Mouse (Mus musculus) testis, postnatal 14 days (tissue): ENCODE measurements around the gene Exoc6.
A peak's percentile ranks its signal among the peaks of the same experiment; 100 is the strongest.
"Not testable (repeated sequence)": the region's sequence is repeated elsewhere in the genome, so short reads cannot be mapped to it uniquely, and the experiment has no call there.

Source experiments
- DNase-seq: peaks from one replicate; pipeline ENCODE4 v3.0.0; 2021; ENCODE audit warnings: low spot score

Exoc6 gene

DNA sequence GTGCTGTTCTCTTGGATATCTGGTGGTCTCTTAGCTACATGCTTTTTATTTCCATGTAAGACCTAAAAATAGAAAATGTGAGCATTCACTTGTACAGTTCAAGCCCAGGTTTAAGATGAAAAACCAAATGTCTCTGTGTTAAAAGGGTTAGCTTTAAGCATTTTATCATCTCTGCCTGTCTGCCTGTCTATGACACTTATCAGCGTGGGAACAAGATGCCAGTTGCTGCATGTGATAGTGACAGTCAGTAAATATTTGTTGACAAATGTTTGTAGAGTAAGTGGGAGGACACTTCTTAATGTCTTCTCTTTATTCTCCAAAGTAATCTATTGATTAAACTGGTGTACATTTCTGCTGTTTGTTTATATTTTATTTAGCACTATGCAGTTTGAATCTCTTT, 12.5 kb upstream of the Exoc6 start:
- DNase-seq = no peak

DNA sequence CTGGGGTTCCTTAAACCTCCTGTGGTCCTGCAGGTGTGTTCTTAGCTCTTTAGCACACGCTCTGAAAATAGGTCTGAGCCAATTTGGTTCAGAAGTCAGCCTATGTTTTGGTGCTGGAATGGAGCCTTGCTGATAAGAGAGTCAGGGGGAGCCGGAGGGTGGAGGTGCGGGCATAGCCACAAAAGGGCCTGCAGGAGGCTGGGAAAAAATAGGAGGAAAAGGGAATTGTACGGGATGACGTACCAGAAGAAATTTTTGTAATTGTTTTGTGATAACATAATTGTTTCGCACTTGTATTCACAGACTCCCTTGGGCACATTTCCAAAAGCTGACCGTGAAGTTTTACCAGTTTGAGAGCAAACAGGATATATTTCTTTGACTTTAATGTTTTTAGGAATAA, 10.0 kb upstream of the Exoc6 start:
- peak; percentile 56 for DNase-seq

DNA sequence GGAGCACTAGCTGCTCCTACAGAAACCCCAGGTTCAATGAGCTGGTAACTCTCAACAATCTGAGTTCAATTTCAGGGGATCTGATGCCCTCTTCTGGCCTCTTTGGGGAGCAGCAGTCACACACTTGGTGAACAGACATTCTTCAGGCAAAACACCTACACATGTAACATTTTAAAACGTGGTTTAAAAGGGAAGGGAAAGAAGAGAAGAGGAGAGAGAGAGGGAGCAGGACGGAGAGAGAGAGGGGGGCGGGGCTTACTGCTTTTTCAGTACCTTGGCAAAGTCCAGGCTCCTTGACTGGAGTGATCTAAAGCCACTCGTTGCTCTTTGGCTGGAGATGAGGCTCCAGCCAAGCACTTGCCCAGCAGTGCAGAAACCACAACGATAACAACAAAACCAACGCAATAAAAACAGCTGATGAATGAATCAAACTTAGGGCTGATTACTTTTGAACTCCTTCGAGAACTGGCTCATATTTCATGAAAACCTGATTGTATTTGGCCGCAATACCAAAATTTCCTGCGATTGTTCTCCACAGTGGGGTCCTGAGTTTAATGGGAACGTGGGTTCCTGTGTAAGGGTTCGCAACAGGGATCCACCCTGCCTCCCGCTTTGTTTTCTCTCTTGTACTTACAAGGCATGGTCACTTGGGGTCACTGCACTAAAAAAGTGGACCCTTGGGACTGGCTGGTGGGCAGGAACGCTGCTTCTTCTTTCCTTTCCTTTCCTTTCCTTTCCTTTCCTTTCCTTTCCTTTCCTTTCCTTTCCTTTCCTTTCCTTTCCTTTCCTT, 6.5 kb upstream of the Exoc6 start:
- DNase-seq = no peak

GRCm38 (mm10) chr19:37544476-37544875, 5.7 kb upstream of the Exoc6 start:
- DNase-seq = no peak

GRCm38 (mm10) chr19:37545231-37545630, 5.0 kb upstream of the Exoc6 start:
- no peak for DNase-seq

GRCm38 (mm10) chr19:37545725-37546124, 4.5 kb upstream of the Exoc6 start:
- no peak for DNase-seq

DNA sequence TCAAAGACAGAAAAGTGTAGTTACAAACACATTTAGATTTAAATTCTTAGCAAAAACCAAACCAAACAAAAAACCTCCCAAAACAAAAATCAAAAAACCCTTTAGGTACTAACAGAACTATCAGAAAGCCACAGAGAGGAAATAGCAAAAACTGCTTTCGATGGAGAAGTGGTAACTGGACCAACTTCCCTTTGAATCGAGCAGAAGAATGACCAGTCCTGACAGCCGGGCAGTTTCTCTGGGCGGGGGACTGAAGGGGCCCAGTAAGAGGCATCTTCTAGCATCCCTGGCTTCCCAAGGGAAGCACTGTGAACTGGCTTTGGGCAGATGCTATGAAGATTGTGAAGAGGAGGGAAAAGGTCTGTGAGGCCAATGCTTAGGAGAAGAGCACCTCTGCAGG, 3.4 kb upstream of the Exoc6 start:
- DNase-seq = no peak

GRCm38 (mm10) chr19:37551040-37551566, 885 bp downstream of the Exoc6 start:
- DNase-seq = no peak

- no peak for DNase-seq
These were observed 3.4 kb downstream of the Exoc6 start for GRCm38 (mm10) chr19:37553376-37554265.

DNA sequence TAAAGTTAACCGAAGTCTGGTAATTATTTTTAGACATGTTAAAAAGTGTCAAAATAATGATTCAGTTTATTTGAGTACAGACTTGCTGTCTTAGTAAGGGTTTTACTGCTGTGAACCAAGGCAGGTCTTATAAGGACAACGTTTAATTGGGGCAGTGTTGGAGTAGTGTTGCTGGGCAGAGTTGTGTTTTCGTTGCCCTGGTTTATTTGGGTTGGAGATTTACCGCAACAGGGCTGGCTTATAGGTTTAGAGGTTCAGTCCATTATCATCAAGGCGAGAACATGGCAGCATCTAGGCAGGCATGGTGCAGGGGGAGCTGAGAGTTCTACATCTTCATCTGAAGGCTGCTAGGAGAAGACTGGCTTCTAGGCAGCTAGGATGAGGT, 4.0 kb downstream of the Exoc6 start:
- not testable (repeated sequence) for DNase-seq

DNA sequence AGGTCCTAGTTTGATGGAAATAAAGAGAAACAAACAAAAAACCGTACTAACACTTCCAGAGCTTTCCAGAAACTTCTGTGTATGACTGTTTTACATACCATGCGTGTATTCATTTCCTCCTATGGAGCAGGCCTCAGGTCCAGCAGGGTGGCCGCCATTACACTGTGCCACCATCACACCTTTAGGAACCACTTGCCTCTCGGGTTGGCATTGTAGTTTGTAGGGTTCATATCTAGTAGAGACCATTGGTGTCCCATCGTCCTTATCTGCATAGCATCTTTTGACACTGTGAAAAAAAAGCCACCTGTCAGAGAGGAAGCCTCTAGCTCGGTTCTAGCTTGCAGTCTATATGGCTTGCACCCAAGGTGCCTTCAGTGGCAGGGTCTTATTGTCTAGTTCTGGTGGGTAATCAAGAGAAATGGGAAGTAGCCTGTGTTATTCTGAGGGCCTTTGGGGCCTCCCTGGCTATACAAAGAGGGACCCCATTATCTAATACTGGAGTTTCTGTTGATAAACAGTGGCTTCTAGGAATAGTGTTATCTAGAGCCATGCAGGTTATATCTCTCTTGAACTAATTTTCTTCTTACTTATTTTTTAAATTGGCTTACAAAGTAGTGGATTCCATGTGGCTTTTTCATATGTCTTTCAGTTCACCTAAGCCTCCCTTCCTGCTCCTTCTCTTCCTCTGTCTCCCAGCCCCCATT, 5.8 kb downstream of the Exoc6 start:
- no peak for DNase-seq

GRCm38 (mm10) chr19:37557898-37558297, 7.7 kb downstream of the Exoc6 start:
- DNase-seq = no peak

- no peak for DNase-seq
These were observed 9.3 kb downstream of the Exoc6 start for GRCm38 (mm10) chr19:37559286-37560079.

- no peak for DNase-seq
These were observed 9.8 kb downstream of the Exoc6 start for GRCm38 (mm10) chr19:37560080-37560427.

DNA sequence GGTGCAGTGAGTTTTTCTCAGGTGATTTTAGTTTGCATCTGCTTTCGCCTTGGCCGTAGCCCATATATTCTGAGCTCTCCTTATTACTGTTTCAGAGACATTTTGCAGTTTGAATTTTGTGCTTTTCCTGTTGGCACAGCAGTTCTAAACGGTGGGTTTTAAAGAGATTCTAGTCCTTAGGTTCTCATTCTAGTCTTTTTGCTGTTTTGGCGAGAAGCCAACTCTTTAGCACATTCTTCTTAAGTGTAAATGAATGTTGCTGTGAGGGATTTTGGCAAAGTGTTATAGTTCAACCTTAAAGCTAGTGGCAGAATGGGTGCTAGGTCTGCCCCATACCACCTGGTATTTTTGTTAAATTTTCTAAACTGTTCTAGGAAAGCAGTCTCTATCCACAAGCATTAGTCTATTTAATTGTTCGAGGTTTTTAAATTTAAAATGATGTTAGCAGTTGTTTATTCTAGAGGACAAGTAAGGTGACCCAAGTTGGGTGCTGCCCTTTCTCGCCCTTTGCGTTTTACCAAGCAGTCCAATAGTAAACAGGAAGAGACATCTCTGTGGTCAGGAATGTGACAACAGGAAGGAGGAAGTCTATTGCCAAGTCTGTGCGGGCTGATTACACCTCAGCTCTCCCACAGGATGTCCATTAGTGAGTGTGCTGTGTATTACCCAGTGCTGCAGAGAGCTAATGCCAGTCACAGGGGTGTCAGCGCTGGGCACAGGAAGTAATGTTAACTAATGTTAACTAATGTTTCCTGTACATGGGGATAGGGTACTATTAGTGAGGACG, 11.1 kb downstream of the Exoc6 start:
- DNase-seq = no peak

DNA sequence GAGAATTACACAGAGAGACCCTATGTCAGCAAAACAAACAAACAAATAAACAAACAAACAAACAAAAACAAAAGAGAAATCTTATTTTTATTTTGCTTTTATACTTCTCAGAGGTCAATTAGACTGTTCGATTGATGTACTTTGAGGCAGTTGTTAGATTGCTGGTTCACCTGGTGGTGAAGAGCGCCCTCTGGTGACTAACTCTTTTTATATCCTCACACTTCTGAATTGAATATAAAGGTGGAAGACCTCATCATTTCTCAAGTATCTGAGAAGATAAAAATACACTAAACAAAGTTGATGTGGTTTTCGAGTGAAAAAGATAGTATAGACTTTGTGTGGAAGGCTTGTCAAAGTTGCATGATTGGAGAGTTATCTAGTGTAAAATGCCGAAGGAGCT, 13.5 kb downstream of the Exoc6 start:
- no peak for DNase-seq

DNA sequence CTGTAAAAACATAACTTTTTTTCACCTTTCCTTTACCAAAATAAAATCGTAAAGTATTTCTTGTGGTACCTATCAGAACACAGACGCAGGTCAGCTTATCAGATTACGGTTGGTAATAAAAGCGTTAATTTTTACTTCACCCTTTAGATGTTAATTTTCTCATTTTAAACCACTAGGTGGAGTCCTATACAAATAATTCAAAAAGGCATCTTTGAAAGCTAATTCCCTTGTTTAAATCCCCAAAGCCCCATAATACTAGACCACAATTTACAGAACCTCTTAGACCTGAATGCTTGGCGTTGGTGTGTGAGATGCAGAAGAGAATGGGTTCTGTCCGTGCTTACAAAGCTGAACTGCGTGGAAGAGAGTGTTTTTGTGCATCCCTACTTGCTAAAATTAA, 15.6 kb downstream of the Exoc6 start:
- no peak for DNase-seq

DNA sequence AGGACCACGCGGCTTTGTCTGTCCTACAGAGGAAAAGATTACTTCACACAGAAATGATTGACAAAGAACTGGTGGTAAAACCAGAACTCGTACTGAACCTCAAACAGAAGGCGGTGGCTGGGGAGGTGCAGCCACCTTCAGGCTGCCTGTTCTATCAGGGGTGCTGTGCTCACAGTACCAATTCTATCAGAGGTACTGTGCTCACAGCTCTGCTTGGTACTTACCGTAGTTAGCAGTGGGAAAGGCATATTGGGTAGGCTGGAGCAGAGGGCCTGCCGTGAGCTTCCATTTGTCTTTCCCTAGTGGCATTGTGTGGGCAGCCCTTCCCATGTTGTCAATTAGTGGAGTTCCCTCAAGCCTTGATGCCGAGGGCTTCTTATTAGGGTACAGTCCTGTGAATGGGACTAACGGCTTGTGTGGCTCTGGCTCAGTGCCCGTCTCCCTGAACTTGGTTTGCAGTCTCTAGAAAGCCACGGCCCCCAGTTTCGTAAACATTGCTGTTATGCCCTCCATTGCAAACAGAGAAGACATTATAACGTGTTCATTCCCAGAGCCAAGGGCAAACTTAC, 19.1 kb downstream of the Exoc6 start:
- DNase-seq = no peak

DNA sequence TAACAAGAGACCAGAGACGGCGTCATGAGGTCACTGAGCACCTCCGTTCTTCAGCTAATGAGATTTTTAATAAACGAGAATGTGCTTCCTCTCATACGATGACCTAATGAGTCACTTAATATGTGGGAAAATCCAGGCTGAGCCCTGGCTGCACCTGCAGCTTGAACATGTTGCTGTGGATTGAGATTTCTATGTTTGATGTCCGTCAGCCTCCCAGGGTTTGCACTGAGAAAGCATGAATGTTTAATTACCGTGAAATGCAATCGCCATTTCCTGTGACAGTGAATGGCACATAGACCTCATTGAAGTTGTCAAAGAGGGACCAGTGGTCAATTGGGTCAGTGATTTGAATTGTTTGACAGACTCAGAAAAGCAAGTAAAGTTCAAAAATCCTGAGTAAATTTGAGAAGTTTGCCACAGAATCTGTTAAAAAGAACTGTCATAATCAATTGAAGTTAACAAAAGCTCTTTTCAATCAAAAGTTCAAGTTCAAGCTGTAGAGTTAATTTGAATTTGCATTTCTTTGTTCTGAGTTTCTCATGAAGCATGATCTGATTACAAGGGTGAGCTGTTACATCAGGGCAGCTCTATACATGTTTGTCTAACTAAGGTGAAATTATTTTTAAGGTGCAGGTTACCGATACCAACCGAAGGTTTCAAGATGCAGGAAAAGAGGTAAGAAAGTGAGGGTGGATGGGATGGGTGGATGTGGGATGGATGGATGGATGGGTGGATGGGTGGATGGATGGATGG, 20.9 kb downstream of the Exoc6 start:
- DNase-seq = no peak

DNA sequence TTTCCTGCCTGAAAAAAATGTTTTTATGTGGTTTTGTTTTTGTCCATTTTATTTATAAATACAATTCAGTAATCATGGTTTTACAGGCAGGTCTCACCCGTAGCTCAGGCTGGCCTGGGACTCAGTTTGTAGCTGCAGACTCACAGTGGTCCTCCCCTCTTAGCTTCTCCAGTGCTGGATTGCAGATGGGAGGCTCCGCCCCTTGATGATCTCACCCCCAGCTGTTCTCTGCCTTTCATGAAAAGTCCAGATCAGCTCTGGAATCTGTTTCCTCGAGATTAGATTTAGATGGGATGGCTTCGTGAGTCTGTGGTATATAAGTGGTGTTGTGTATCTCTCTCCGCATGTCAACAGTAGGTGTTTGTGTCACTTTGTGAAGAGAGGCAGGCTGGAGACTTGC, 24.6 kb downstream of the Exoc6 start:
- DNase-seq = no peak
